Mouse (Mus musculus) midbrain, postnatal 0 days (tissue): ENCODE results near the gene Sord. TPM values are rescaled to one million over a fixed set of nuclear protein-coding genes. Genes with fewer than 3 reads are reported as not detected.

ENCODE experiments used
- ATAC-seq: fragments of 200-750 bp; cut with Nextera tagmentation; 2 replicates; pipeline ENCODE4 v1.8.0; 2017; ENCODE audit warnings: moderate number of reproducible peaks, mild to moderate bottlenecking, moderate TSS enrichment, moderate library complexity; ENCODE audit not compliant: low FRiP score
- DNase-seq: peaks from one replicate; pipeline ENCODE4 v3.0.0-alpha.2; 2015; ENCODE audit warnings: low spot score
- H3K27ac ChIP-seq: fragments of 300-500 bp; sonication (generic); 2 replicates; pipeline ENCODE4 v1.5.1; 2014; ENCODE audit warnings: low read depth, mild to moderate bottlenecking, low read length, mixed read lengths
- H3K27me3 ChIP-seq: fragments of 300-500 bp; sonication (generic); 2 replicates; pipeline ENCODE4 v1.6.1; 2014; ENCODE audit warnings: low read length, control low read depth, mixed read lengths; ENCODE audit not compliant: insufficient read depth
- H3K36me3 ChIP-seq: fragments of 300-500 bp; sonication (generic); 2 replicates; pipeline ENCODE4 v1.6.1; 2014; ENCODE audit warnings: low read length, control low read depth, mixed read lengths; ENCODE audit not compliant: insufficient read depth
- H3K4me1 ChIP-seq: fragments of 300-500 bp; sonication (generic); 2 replicates; pipeline ENCODE4 v1.6.1; 2014; ENCODE audit warnings: mild to moderate bottlenecking, control low read depth, antibody characterized with exemption, low read length, mixed read lengths; ENCODE audit not compliant: insufficient read depth
- H3K4me2 ChIP-seq: fragments of 300-500 bp; sonication (generic); 2 replicates; pipeline ENCODE4 v1.6.1; 2014; ENCODE audit warnings: low read depth, mild to moderate bottlenecking, low read length, mixed read lengths; ENCODE audit not compliant: poor library complexity, severe bottlenecking
- H3K4me3 ChIP-seq: fragments of 300-500 bp; sonication (generic); 2 replicates; pipeline ENCODE4 v1.5.1; 2014; ENCODE audit warnings: low read depth, mild to moderate bottlenecking, low read length, moderate library complexity
- H3K9ac ChIP-seq: fragments of 300-500 bp; sonication (generic); replicated peaks from 2 replicates; pipeline ENCODE4 v1.6.1; 2014; ENCODE audit warnings: mild to moderate bottlenecking, low read length, moderate library complexity, mixed read lengths; ENCODE audit not compliant: poor library complexity, severe bottlenecking
- H3K9me3 ChIP-seq: fragments of 300-500 bp; sonication (generic); 2 replicates; pipeline ENCODE4 v1.6.1; 2016; ENCODE audit warnings: low read length, control low read depth
- CTCF ChIP-seq: IDR thresholded peaks from 2 replicates; pipeline ENCODE4 v1.5.1; 2016; ENCODE audit warnings: antibody characterized with exemption, mild to moderate bottlenecking
- WGBS: fragments of 180-500 bp; shearing (Covaris S2); extraction: QIAGEN DNeasy Blood & Tissue Kit; methylation state at CpG from one replicate; pipeline ENCODE4 v1.1.7; 2014; 5-methylcytosine and 5-hydroxymethylcytosine counted together
- polyA plus RNA-seq: library from polyadenylated mRNA; unstranded; fragments of >200 nt; fragmentation: Nextera tagmentation; extraction: Ambion mirVana; gene quantifications from 2 replicates; pipeline ENCODE4 v1.2.1, GENCODE M21; 2015
- total RNA-seq: library from RNA; depleted of rRNA; stranded (reverse); fragments of >200 nt; gene quantifications from 2 replicates; pipeline ENCODE4 v1.2.3, GENCODE M21; 2014

Sord gene
- total and polyA plus RNA-seq, 2 experiments from 2014 or later = 29.4 to 33.8 TPM

GRCm38 (mm10) chr2:122298096-122298499 lies 63.5 kb downstream of the Sord start, which contains the start of gene Duox2:
Gene Duox2 (minus strand): TSS chr2:122298449.
- ATAC-seq = no peak
- Histone ChIP-seq H3K4me1 (peaks cover 20% of the 10 kb centered on the region), H3K27ac (no peak within 1 kb of the TSS), H3K36me3 (no peaks in the 10 kb centered on the region), H3K27me3 (peaks cover 62% of the 10 kb centered on the region), H3K9me3 (no peaks in the 10 kb centered on the region), H3K9ac (0 out of 2 replicates have a peak within 1 kb of the TSS, but pooled peaks have one; percentile 24), H3K4me3 (peak within 1 kb of the TSS; percentile 27), H3K4me2 (peak within 1 kb of the TSS; percentile 48)
- 1% methylated on average over 13 of the region's 13 CpGs for WGBS
- no peak for DNase-seq
- TF ChIP-seq CTCF = no peak

DNA sequence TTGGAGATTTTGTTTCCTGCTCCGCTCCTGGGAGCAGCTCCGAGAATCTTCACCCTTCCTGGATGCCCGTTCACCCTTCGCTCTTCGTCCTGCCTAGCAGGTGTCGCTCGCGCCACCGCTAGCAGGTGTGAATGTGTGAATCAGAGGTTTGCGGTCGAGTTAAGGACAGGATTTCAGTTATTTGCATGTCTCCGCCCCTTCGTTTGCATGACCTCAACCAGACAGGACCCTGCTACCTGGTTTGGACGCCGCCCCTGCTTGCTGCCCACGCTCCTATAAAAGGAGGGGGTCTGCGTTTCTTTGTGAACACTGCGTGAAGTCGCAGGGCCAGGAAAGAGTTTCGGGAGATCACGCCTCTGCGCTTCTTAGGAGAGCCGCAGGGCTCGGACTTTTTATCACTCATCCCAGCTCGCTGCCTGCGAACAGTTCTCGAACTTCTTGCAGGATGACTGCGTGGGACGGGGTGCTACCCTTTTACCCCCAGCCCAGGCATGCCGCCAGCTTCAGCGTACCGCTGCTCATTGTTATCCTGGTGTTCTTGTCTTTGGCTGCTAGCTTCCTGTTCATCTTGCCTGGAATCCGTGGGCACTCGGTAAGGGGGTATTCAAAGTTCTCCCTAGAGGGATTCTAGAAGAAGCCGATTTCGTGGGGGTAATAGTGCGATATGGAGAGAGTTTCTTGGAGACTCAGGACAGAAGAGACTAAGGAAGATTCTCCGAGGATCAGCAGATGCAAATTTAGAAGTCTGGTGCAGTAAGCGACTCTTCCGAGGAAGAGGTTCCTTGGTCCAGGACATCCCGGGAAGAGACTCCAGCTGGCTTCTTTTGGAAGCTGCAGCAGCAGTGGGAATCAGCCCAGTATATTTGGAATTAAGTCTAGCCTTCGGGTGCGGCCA lies 64.3 kb downstream of the Sord start, which contains the start of gene Duoxa2:
Duoxa2 (plus strand) TSS at position 305 of the 895 bp plus-strand sequence.
- no peak for TF ChIP-seq CTCF
- ATAC-seq = no peak
- Histone ChIP-seq H3K36me3 (no peaks in the 10 kb centered on the region), H3K4me2 (peak within 1 kb of the TSS; percentile 48), H3K9ac (0 out of 2 replicates have a peak within 1 kb of the TSS, but pooled peaks have one; percentile 24), H3K4me3 (peak within 1 kb of the TSS; percentile 27), H3K27me3 (peaks cover 62% of the 10 kb centered on the region), H3K27ac (no peak within 1 kb of the TSS), H3K9me3 (no peaks in the 10 kb centered on the region), H3K4me1 (peaks cover 20% of the 10 kb centered on the region)
- 1% methylated on average over 43 of the region's 43 CpGs for WGBS
- no peak for DNase-seq

- Histone ChIP-seq H3K9ac (no peak overlapping the region), H3K4me3 (no peak overlapping the region), H3K4me1 (peaks cover 20% of the 10 kb centered on the region), H3K27me3 (peaks cover 58% of the 10 kb centered on the region), H3K9me3 (no peaks in the 10 kb centered on the region), H3K4me2 (no peak overlapping the region), H3K36me3 (no peaks in the 10 kb centered on the region), H3K27ac (no peak overlapping the region)
- WGBS = 12% methylated on average over 14 of the region's 14 CpGs
- DNase-seq = no peak
- no peak for ATAC-seq
- TF ChIP-seq CTCF = no peak
Measured at GRCm38 (mm10) chr2:122299911-122300655, 65.5 kb downstream of the Sord start.

DNA sequence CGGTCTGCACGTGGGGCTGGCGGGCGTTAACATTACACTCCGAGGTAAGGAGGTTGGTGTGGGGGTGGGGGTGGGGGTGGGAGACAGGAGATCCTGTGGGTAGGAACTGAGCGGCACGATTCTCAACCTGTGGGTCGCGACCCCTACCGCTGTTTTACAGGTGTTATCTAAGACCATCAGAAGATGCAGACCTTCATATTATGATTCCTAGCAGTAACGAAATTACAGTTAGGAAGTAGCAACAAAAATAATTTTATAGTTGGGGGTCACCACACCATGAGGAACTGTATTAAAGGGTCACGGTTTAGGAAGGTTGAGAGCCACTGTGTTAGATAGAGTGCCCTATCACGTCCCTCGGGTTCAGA lies 66.1 kb downstream of the Sord start:
- WGBS = 5% methylated on average over 14 of the region's 14 CpGs
- no peaks in the 10 kb centered on the region for H3K36me3 ChIP-seq
- TF ChIP-seq CTCF = no peak
- no peak overlapping the region for H3K9ac ChIP-seq
- no peaks in the 10 kb centered on the region for H3K9me3 ChIP-seq
- DNase-seq = no peak
- no peak for ATAC-seq
- H3K27ac ChIP-seq = no peak overlapping the region
- H3K4me3 ChIP-seq = peak overlapping the region; percentile 39; the same call in 1 of the 2 replicates
- peaks cover 20% of the 10 kb centered on the region for H3K4me1 ChIP-seq
- H3K4me2 ChIP-seq = peak overlapping the region; percentile 74
- H3K27me3 ChIP-seq = peaks cover 58% of the 10 kb centered on the region

GRCm38 (mm10) chr2:122301081-122301920 lies 66.8 kb downstream of the Sord start:
- H3K9ac ChIP-seq = peak overlapping the region; percentile 42; the same call in 1 of the 2 replicates
- TF ChIP-seq CTCF = peak; percentile 40
- H3K9me3 ChIP-seq = no peaks in the 10 kb centered on the region
- H3K4me2 ChIP-seq = peak overlapping the region; percentile 74
- H3K36me3 ChIP-seq = no peaks in the 10 kb centered on the region
- peaks cover 20% of the 10 kb centered on the region for H3K4me1 ChIP-seq
- WGBS = 1% methylated on average over 44 of the region's 48 CpGs
- peak overlapping the region; percentile 39 for H3K4me3 ChIP-seq
- ATAC-seq (peak; percentile 26), DNase-seq (peak; percentile 56)
- peaks cover 54% of the 10 kb centered on the region for H3K27me3 ChIP-seq
- no peak overlapping the region for H3K27ac ChIP-seq
